Mouse (Mus musculus) ovary, postnatal 10 days (tissue): ENCODE measurements around the gene Spns1.

ENCODE experiments used
- DNase-seq: peaks from one replicate; pipeline ENCODE4 v3.0.0; 2022; ENCODE audit warnings: low spot score

Gene Spns1

GRCm38 (mm10) chr7:126369393-126369792, 7.9 kb downstream of the Spns1 start, which contains the start of gene Lat:
Gene Lat, minus strand, starts transcription at chr7:126369570.
- no peak for DNase-seq

- no peak for DNase-seq
Measured at GRCm38 (mm10) chr7:126368367-126368766, 8.9 kb downstream of the Spns1 start.

- no peak for DNase-seq
Measured at GRCm38 (mm10) chr7:126367636-126368035, 9.6 kb downstream of the Spns1 start.

- no peak for DNase-seq
Measured at GRCm38 (mm10) chr7:126363038-126363437, 14.2 kb downstream of the Spns1 start.

- DNase-seq, result no peak
Measured at GRCm38 (mm10) chr7:126359049-126359448, 18.2 kb downstream of the Spns1 start.

- DNase-seq, result no peak
Measured at GRCm38 (mm10) chr7:126358413-126358812, 18.8 kb downstream of the Spns1 start.

GRCm38 (mm10) chr7:126357838-126358237, 19.4 kb downstream of the Spns1 start:
- DNase-seq, result no peak

- DNase-seq, result no peak
Measured at GRCm38 (mm10) chr7:126356793-126357591, 20.3 kb downstream of the Spns1 start.

GRCm38 (mm10) chr7:126355847-126356597, 21.2 kb downstream of the Spns1 start:
- no peak for DNase-seq

GRCm38 (mm10) chr7:126354738-126355614, 22.3 kb downstream of the Spns1 start:
- no peak for DNase-seq

- no peak for DNase-seq
Measured at GRCm38 (mm10) chr7:126353994-126354365, 23.3 kb downstream of the Spns1 start.

GRCm38 (mm10) chr7:126353251-126353993, 23.8 kb downstream of the Spns1 start:
- DNase-seq, result no peak

- DNase-seq, result no peak
Measured at GRCm38 (mm10) chr7:126351419-126351951, 25.8 kb downstream of the Spns1 start.

- no peak for DNase-seq
Measured at GRCm38 (mm10) chr7:126350748-126351418, 26.4 kb downstream of the Spns1 start.

- DNase-seq, result no peak
Measured at GRCm38 (mm10) chr7:126348293-126348692, 29.0 kb downstream of the Spns1 start.

GRCm38 (mm10) chr7:126347098-126347497, 30.2 kb downstream of the Spns1 start:
- DNase-seq, result no peak

GRCm38 (mm10) chr7:126345969-126346368, 31.3 kb downstream of the Spns1 start:
- DNase-seq, result no peak

- no peak for DNase-seq
Measured at GRCm38 (mm10) chr7:126345557-126345956, 31.7 kb downstream of the Spns1 start.

- no peak for DNase-seq
Measured at GRCm38 (mm10) chr7:126340896-126341295, 36.4 kb downstream of the Spns1 start.

- DNase-seq, result no peak
Measured at GRCm38 (mm10) chr7:126340206-126340618, 37.0 kb downstream of the Spns1 start.

GRCm38 (mm10) chr7:126339521-126339971, 37.7 kb downstream of the Spns1 start:
- no peak for DNase-seq
